Mouse (Mus musculus): ENCODE data around the gene Htra3. TPM values are rescaled to one million over a fixed set of nuclear protein-coding genes. Genes with fewer than 3 reads are reported as not detected.

The Htra3 gene
- polyA plus RNA-seq, 1 experiment: 9.8 TPM

- no peak for TF ChIP-seq POLR2A (IDR thresholded peaks at IDR 0.05; ENCODE audit: low read depth, low read length)
- no peak for TF ChIP-seq CTCF (conservative IDR thresholded peaks at IDR 0.05; ENCODE audit: insufficient read depth, insufficient read length, low read depth, low read length)
- Histone ChIP-seq H3K4me3 (ENCODE audit: insufficient read depth, low read depth, low read length) (no peak overlapping the region), H3K36me3 (ENCODE audit: control insufficient read depth, insufficient read depth, low read length) (peaks cover 3% of the 10 kb centered on the region; the same call in 1 of the 2 replicates), H3K27me3 (replicated peaks; ENCODE audit: control insufficient read depth, insufficient read depth, low read length) (no peaks in the 10 kb centered on the region), H3K27ac (ENCODE audit: insufficient read depth, low read depth, low read length) (peak overlapping the region; percentile 40), H3K4me1 (ENCODE audit: control insufficient read depth, insufficient read depth, low read length) (peaks cover 17% of the 10 kb centered on the region; the same call in 1 of the 2 replicates)
- DNase-seq: peak; percentile 59
- WGBS: 43% methylated on average over 2 of the region's 2 CpGs
Observed at GRCm38 (mm10) chr5:35722654-35723053, 43.1 kb upstream of the Htra3 start.

- 95% methylated on average over 2 of the region's 2 CpGs for WGBS
- DNase-seq: no peak
- H3K4me1 ChIP-seq (ENCODE audit: control insufficient read depth, insufficient read depth, low read length): peaks cover 10% of the 10 kb centered on the region; the same call in 1 of the 2 replicates
- H3K27me3 ChIP-seq (replicated peaks; ENCODE audit: control insufficient read depth, insufficient read depth, low read length): no peaks in the 10 kb centered on the region
- peaks cover 7% of the 10 kb centered on the region; the same call in 1 of the 2 replicates for H3K36me3 ChIP-seq (ENCODE audit: control insufficient read depth, insufficient read depth, low read length)
- no peak for TF ChIP-seq CTCF (conservative IDR thresholded peaks at IDR 0.05; ENCODE audit: insufficient read depth, insufficient read length, low read depth, low read length)
- no peak for TF ChIP-seq POLR2A (IDR thresholded peaks at IDR 0.05; ENCODE audit: low read depth, low read length)
- H3K27ac ChIP-seq (ENCODE audit: insufficient read depth, low read depth, low read length): no peak overlapping the region
- H3K4me3 ChIP-seq (ENCODE audit: insufficient read depth, low read depth, low read length): no peak overlapping the region
Observed at GRCm38 (mm10) chr5:35721933-35722332, 42.4 kb upstream of the Htra3 start.

GRCm38 (mm10) chr5:35719880-35720279, 40.3 kb upstream of the Htra3 start:
- no peak overlapping the region for H3K27ac ChIP-seq (ENCODE audit: insufficient read depth, low read depth, low read length)
- DNase-seq: no peak
- 92% methylated on average over 1 of the region's 1 CpGs for WGBS

GRCm38 (mm10) chr5:35719343-35719742, 39.8 kb upstream of the Htra3 start:
- Histone ChIP-seq H3K27me3 (replicated peaks; ENCODE audit: control insufficient read depth, insufficient read depth, low read length) (no peaks in the 10 kb centered on the region), H3K27ac (ENCODE audit: insufficient read depth, low read depth, low read length) (no peak overlapping the region), H3K4me1 (ENCODE audit: control insufficient read depth, insufficient read depth, low read length) (no peaks in the 10 kb centered on the region), H3K4me3 (ENCODE audit: insufficient read depth, low read depth, low read length) (no peak overlapping the region), H3K36me3 (ENCODE audit: control insufficient read depth, insufficient read depth, low read length) (peaks cover 9% of the 10 kb centered on the region; the same call in 1 of the 2 replicates)
- no peak for DNase-seq
- no peak for TF ChIP-seq CTCF (conservative IDR thresholded peaks at IDR 0.05; ENCODE audit: insufficient read depth, insufficient read length, low read depth, low read length)
- no peak for TF ChIP-seq POLR2A (IDR thresholded peaks at IDR 0.05; ENCODE audit: low read depth, low read length)

More at GRCm38 (mm10) chr5:35719880-35720279, 40.3 kb upstream of the Htra3 start:
- TF ChIP-seq POLR2A (IDR thresholded peaks at IDR 0.05; ENCODE audit: low read depth, low read length) (no peak), CTCF (conservative IDR thresholded peaks at IDR 0.05; ENCODE audit: insufficient read depth, insufficient read length, low read depth, low read length) (no peak)
- Histone ChIP-seq H3K27me3 (replicated peaks; ENCODE audit: control insufficient read depth, insufficient read depth, low read length) (no peaks in the 10 kb centered on the region), H3K36me3 (ENCODE audit: control insufficient read depth, insufficient read depth, low read length) (peaks cover 9% of the 10 kb centered on the region; the same call in 1 of the 2 replicates), H3K4me1 (ENCODE audit: control insufficient read depth, insufficient read depth, low read length) (no peaks in the 10 kb centered on the region), H3K4me3 (ENCODE audit: insufficient read depth, low read depth, low read length) (no peak overlapping the region)

GRCm38 (mm10) chr5:35718817-35719216, 39.2 kb upstream of the Htra3 start:
- Histone ChIP-seq H3K4me3 (ENCODE audit: insufficient read depth, low read depth, low read length) (no peak overlapping the region), H3K36me3 (ENCODE audit: control insufficient read depth, insufficient read depth, low read length) (peaks cover 9% of the 10 kb centered on the region; the same call in 1 of the 2 replicates), H3K27ac (ENCODE audit: insufficient read depth, low read depth, low read length) (no peak overlapping the region), H3K27me3 (replicated peaks; ENCODE audit: control insufficient read depth, insufficient read depth, low read length) (no peaks in the 10 kb centered on the region), H3K4me1 (ENCODE audit: control insufficient read depth, insufficient read depth, low read length) (no peaks in the 10 kb centered on the region)
- TF ChIP-seq CTCF (conservative IDR thresholded peaks at IDR 0.05; ENCODE audit: insufficient read depth, insufficient read length, low read depth, low read length): no peak
- no peak for TF ChIP-seq POLR2A (IDR thresholded peaks at IDR 0.05; ENCODE audit: low read depth, low read length)
- 83% methylated on average over 11 of the region's 11 CpGs for WGBS
- no peak for DNase-seq

GRCm38 (mm10) chr5:35717946-35718345, 38.4 kb upstream of the Htra3 start:
- no peak overlapping the region for H3K4me3 ChIP-seq (ENCODE audit: insufficient read depth, low read depth, low read length)
- 18% methylated on average over 4 of the region's 4 CpGs for WGBS
- no peaks in the 10 kb centered on the region for H3K4me1 ChIP-seq (ENCODE audit: control insufficient read depth, insufficient read depth, low read length)
- TF ChIP-seq CTCF (conservative IDR thresholded peaks at IDR 0.05; ENCODE audit: insufficient read depth, insufficient read length, low read depth, low read length) (peak; percentile 58), POLR2A (IDR thresholded peaks at IDR 0.05; ENCODE audit: low read depth, low read length) (no peak)
- no peaks in the 10 kb centered on the region for H3K27me3 ChIP-seq (replicated peaks; ENCODE audit: control insufficient read depth, insufficient read depth, low read length)
- no peak overlapping the region for H3K27ac ChIP-seq (ENCODE audit: insufficient read depth, low read depth, low read length)
- peak; percentile 59 for DNase-seq
- H3K36me3 ChIP-seq (ENCODE audit: control insufficient read depth, insufficient read depth, low read length): peaks cover 11% of the 10 kb centered on the region; the same call in 1 of the 2 replicates

GRCm38 (mm10) chr5:35717455-35717854, 37.9 kb upstream of the Htra3 start:
- H3K4me1 ChIP-seq (ENCODE audit: control insufficient read depth, insufficient read depth, low read length): no peaks in the 10 kb centered on the region
- TF ChIP-seq POLR2A (IDR thresholded peaks at IDR 0.05; ENCODE audit: low read depth, low read length): no peak
- no peak for TF ChIP-seq CTCF (conservative IDR thresholded peaks at IDR 0.05; ENCODE audit: insufficient read depth, insufficient read length, low read depth, low read length)
- no peak overlapping the region for H3K4me3 ChIP-seq (ENCODE audit: insufficient read depth, low read depth, low read length)
- peaks cover 11% of the 10 kb centered on the region; the same call in 1 of the 2 replicates for H3K36me3 ChIP-seq (ENCODE audit: control insufficient read depth, insufficient read depth, low read length)
- 75% methylated on average over 5 of the region's 5 CpGs for WGBS
- no peak for DNase-seq
- H3K27me3 ChIP-seq (replicated peaks; ENCODE audit: control insufficient read depth, insufficient read depth, low read length): no peaks in the 10 kb centered on the region
- no peak overlapping the region for H3K27ac ChIP-seq (ENCODE audit: insufficient read depth, low read depth, low read length)
